Mouse (Mus musculus) bone marrow macrophage, adult 2 months (primary cell): ENCODE data around the gene Abhd12b. TPM values are rescaled to one million over a fixed set of nuclear protein-coding genes. Genes with fewer than 3 reads are reported as not detected.

ENCODE experiments used
- H3K27ac ChIP-seq: 2 replicates; pipeline ENCODE4 v1.5.1; 2012; ENCODE audit warnings: low read depth, low read length; ENCODE audit not compliant: insufficient read depth
- H3K4me1 ChIP-seq: 2 replicates; pipeline ENCODE4 v1.6.1; 2012; ENCODE audit warnings: low read length; ENCODE audit not compliant: control insufficient read depth, insufficient read depth
- H3K4me3 ChIP-seq: 2 replicates; pipeline ENCODE4 v1.5.1; 2012; ENCODE audit warnings: mild to moderate bottlenecking, low read length, moderate library complexity; ENCODE audit not compliant: insufficient read depth
- CTCF ChIP-seq: IDR thresholded peaks from 2 replicates; pipeline ENCODE4 v1.5.1; 2012; ENCODE audit warnings: low read depth, mild to moderate bottlenecking, low read length, moderate library complexity
- POLR2A ChIP-seq: IDR thresholded peaks from 2 replicates; pipeline ENCODE4 v1.6.1; 2012; ENCODE audit warnings: mild to moderate bottlenecking, low read depth, low read length, borderline replicate concordance
- polyA plus RNA-seq: library from polyadenylated mRNA; stranded (reverse); fragments of >200 nt; gene quantifications from 2 replicates; pipeline ENCODE4 v1.2.4, GENCODE M21; 2012; ENCODE audit not compliant: missing spikeins, insufficient read depth, insufficient read length

Gene Abhd12b
- polyA plus RNA-seq, 1 experiment = not detected

GRCm38 (mm10) chr12:70195426-70195825, 41.5 kb downstream of the Abhd12b start:
- Histone ChIP-seq H3K27ac (no peak overlapping the region), H3K4me3 (no peak overlapping the region), H3K4me1 (no peaks in the 10 kb centered on the region)
- TF ChIP-seq POLR2A = no peak
- no peak for TF ChIP-seq CTCF

DNA sequence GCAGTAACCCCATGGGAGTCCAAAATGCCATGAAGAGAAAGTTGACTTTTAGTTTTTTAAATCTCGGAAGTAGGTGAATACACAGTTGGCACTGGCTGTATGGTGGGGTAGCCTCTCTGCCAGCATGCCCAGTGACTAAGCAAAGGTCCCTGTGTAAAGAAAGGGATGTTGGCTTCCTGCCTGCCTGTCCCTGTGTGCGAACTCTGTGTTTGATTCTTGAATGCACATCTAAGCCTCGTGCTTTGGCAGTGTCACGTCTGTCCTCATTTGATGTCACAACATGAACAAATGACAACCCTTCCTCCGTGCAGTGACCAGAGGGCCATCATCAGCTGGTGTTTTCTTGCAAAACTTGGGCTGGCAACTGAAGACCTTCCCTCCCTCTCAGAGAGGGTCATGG, 42.4 kb downstream of the Abhd12b start:
- H3K4me1 ChIP-seq = no peaks in the 10 kb centered on the region
- no peak overlapping the region for H3K4me3 ChIP-seq
- H3K27ac ChIP-seq = no peak overlapping the region
- TF ChIP-seq CTCF (no peak), POLR2A (no peak)

DNA sequence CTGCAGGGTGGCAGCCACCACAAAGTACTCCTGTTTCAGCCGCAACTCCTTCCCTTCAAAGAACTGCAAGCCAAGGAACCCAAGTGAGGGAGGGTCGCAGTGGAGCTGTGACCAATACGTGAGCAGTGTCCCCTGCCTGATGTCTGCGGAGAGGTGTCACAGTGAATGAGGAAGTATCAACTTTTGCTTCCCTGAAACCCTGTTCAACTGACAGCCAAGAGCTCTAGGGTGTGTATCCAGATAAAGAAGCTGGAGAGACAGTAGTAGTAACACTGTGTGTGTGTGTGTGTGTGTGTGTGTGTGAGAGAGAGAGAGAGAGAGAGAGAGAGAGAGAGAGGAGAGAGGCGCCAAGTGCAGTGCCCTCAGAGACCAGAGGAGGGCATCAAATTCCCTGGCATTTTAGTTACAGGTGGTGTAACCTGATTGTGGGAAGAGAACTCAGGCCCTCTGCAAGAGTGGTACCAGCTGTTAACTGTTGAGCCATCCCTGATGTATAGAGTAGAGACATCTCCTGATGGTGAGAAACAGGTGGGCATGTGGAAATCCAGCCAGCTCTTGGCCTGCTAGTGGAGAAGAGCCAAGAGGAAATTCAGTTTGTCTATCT, 48.1 kb downstream of the Abhd12b start:
- no peak for TF ChIP-seq CTCF
- TF ChIP-seq POLR2A = no peak
- Histone ChIP-seq H3K27ac (no peak overlapping the region), H3K4me3 (no peak overlapping the region), H3K4me1 (no peaks in the 10 kb centered on the region)

GRCm38 (mm10) chr12:70204433-70204832, 50.5 kb downstream of the Abhd12b start:
- TF ChIP-seq POLR2A (no peak), CTCF (no peak)
- Histone ChIP-seq H3K4me1 (no peaks in the 10 kb centered on the region), H3K4me3 (no peak overlapping the region), H3K27ac (no peak overlapping the region)

GRCm38 (mm10) chr12:70208214-70208613, 54.3 kb downstream of the Abhd12b start:
- no peaks in the 10 kb centered on the region for H3K4me1 ChIP-seq
- TF ChIP-seq CTCF = no peak
- TF ChIP-seq POLR2A = no peak
- H3K27ac ChIP-seq = no peak overlapping the region
- H3K4me3 ChIP-seq = no peak overlapping the region

GRCm38 (mm10) chr12:70212501-70212900, 58.6 kb downstream of the Abhd12b start:
- H3K4me1 ChIP-seq = no peaks in the 10 kb centered on the region
- H3K4me3 ChIP-seq = no peak overlapping the region
- TF ChIP-seq CTCF (no peak), POLR2A (no peak)
- H3K27ac ChIP-seq = no peak overlapping the region

DNA sequence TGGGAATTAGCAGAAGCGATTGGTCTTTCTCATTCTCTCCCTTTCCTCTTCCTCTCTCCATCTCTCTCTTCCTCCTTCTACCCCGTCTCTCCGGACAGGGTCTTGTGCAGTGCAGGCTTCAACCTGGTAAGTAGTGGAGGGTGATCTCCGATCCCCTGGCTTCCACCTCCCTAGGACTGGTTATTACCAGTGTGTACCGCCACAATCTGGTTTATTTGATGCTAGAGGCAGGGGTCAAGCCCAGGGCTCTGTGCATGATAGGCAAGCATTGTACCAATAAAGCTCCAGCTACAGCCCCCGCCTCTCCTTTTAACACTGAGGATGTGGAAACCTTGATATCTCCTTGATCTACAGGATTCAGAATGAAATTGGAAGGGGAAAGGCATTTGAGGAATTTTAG, 59.7 kb downstream of the Abhd12b start:
- Histone ChIP-seq H3K4me1 (no peaks in the 10 kb centered on the region), H3K4me3 (no peak overlapping the region), H3K27ac (no peak overlapping the region)
- TF ChIP-seq POLR2A (no peak), CTCF (no peak)

GRCm38 (mm10) chr12:70214281-70214680, 60.3 kb downstream of the Abhd12b start:
- Histone ChIP-seq H3K27ac (no peak overlapping the region), H3K4me3 (no peak overlapping the region), H3K4me1 (peaks cover 2% of the 10 kb centered on the region; the same call in 1 of the 2 replicates)
- no peak for TF ChIP-seq CTCF
- TF ChIP-seq POLR2A = no peak

DNA sequence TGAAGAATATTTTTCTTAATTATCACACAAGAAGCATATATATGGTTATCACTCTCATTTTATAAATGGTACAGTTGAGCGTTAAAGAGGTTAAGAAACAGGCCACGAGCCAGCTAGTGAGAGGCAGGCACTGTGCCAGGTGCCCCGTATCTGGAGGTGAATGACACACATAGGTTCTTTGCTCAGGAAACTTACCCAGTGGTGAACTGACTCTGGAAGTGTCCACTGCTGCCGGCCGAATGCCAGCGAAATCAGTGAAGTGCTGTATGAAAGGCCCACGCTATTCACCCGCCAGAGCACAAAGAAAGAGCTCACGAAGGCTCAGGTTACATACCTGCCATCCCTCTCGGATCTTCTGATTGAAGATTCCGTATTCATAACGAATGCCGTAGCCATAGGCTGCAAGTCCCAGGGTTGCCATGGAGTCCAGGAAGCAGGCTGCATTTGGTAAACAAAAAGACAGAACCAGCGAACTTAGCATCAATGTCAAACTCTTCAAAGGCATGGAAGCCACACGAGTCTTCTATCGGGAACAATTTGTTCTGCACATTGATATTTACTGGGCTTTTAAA, 62.4 kb downstream of the Abhd12b start:
- no peak overlapping the region for H3K27ac ChIP-seq
- peaks cover 4% of the 10 kb centered on the region; the same call in 1 of the 2 replicates for H3K4me1 ChIP-seq
- TF ChIP-seq CTCF = no peak
- no peak for TF ChIP-seq POLR2A
- H3K4me3 ChIP-seq = no peak overlapping the region

- Histone ChIP-seq H3K4me1 (peaks cover 4% of the 10 kb centered on the region; the same call in 1 of the 2 replicates), H3K4me3 (no peak overlapping the region), H3K27ac (no peak overlapping the region)
- no peak for TF ChIP-seq POLR2A
- no peak for TF ChIP-seq CTCF
Observed at GRCm38 (mm10) chr12:70218795-70219540, 65.0 kb downstream of the Abhd12b start.
